Mouse (Mus musculus): ENCODE measurements at regions not wholly inside any gene's neighbourhood (a gene's known extent, or its start where the extent isn't known, plus 50 kb on each side); places are given as distances from the start of the nearest gene placed in this dataset.

DNA sequence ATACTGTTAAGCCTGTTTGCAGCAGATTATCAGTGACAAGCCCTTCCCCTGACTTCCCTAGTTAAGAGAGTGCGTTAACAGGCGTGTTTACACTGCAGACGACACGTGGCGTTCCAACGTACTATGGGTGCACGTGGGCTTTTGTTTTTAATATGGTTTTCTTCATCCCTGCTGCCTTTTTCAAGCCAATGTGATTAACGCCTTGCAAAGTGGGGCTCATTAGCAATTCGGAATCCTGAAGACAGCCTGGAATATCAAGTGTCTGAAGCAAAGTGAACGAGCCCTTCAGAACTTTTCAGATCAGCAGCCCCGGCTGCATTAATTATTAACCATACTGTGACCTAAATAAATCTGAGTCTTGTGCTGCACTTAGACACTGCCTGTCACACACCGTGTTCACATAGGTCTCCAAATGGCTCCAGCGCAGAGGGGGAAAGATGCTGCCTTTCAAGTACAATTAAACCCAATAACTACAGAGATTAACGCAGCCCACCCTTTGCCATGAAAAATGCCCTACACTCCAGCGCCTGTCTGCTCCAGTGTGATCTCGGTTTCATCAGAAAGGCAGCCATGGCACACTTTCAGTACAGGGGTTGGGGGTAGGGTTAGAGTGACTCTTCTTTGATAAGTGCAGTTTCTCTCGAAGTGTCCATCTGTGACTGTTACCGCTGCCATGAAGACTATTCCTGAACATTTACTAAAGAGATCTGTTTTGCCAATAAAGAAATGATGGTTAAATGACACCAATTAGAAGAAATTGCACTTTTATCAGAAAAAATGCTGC lies 140.7 kb upstream of the Tcerg1l start:
- TF ChIP-seq CTCF (IDR thresholded peaks at IDR 0.05; ENCODE audit: low read depth), result no peak
- no peak for TF ChIP-seq EP300 (IDR thresholded peaks at IDR 0.05; ENCODE audit: low read depth)
